Mouse (Mus musculus) liver, embryonic 15.5 days (tissue): Measurements from ENCODE around the gene Itpr1. TPM values are rescaled to one million over a fixed set of nuclear protein-coding genes. Genes with fewer than 3 reads are reported as not detected.

ENCODE experiments used
- ATAC-seq: fragments of 200-750 bp; cut with Nextera tagmentation; 2 replicates; pipeline ENCODE4 v1.8.0; 2017; ENCODE audit warnings: moderate number of reproducible peaks, mild to moderate bottlenecking, moderate library complexity; ENCODE audit not compliant: insufficient read depth
- H3K27ac ChIP-seq: fragments of 300-500 bp; sonication (generic); replicated peaks from 2 replicates; pipeline ENCODE4 v1.5.1; 2015; ENCODE audit warnings: mild to moderate bottlenecking, inconsistent platforms
- H3K27me3 ChIP-seq: fragments of 300-500 bp; sonication (generic); 2 replicates; pipeline ENCODE4 v1.6.1; 2015; ENCODE audit warnings: mild to moderate bottlenecking, inconsistent platforms
- H3K36me3 ChIP-seq: fragments of 300-500 bp; sonication (generic); replicated peaks from 2 replicates; pipeline ENCODE4 v1.6.1; 2015; ENCODE audit warnings: moderate library complexity, mild to moderate bottlenecking, inconsistent platforms
- H3K4me1 ChIP-seq: fragments of 300-500 bp; sonication (generic); replicated peaks from 2 replicates; pipeline ENCODE4 v1.6.1; 2015; ENCODE audit warnings: inconsistent platforms
- H3K4me2 ChIP-seq: fragments of 300-500 bp; sonication (generic); 2 replicates; pipeline ENCODE4 v1.6.1; 2015; ENCODE audit warnings: moderate library complexity, mild to moderate bottlenecking, inconsistent platforms
- H3K4me3 ChIP-seq: fragments of 300-500 bp; sonication (generic); replicated peaks from 2 replicates; pipeline ENCODE4 v1.5.1; 2015; ENCODE audit warnings: mild to moderate bottlenecking, inconsistent platforms
- H3K9ac ChIP-seq: fragments of 300-500 bp; sonication (generic); 2 replicates; pipeline ENCODE4 v1.6.1; 2015; ENCODE audit warnings: moderate library complexity, mild to moderate bottlenecking, inconsistent platforms
- H3K9me3 ChIP-seq: fragments of 300-500 bp; sonication (generic); replicated peaks from 2 replicates; pipeline ENCODE4 v1.6.1; 2016; ENCODE audit warnings: inconsistent platforms
- WGBS: fragments of 180-500 bp; shearing (Covaris S2); methylation state at CpG from one replicate; pipeline ENCODE4 v1.1.7; 2015; ENCODE audit warnings: mixed read lengths; ENCODE audit not compliant: insufficient replicate concordance; 5-methylcytosine and 5-hydroxymethylcytosine counted together
- polyA plus RNA-seq: library from polyadenylated mRNA; unstranded; fragments of >200 nt; fragmentation: Nextera tagmentation; extraction: Ambion mirVana; gene quantifications from 2 replicates; pipeline ENCODE4 v1.2.1, GENCODE M21; 2015

Gene Itpr1
- polyA plus RNA-seq, 1 experiment from 2014 or later = 2.1 TPM

- WGBS = 55% methylated on average over 5 of the region's 5 CpGs
- H3K36me3 ChIP-seq = no peaks in the 10 kb centered on the region
- no peak overlapping the region for H3K4me2 ChIP-seq
- peak; percentile 56 for ATAC-seq
- H3K27ac ChIP-seq = 0 out of 2 replicates have a peak overlapping the region, but pooled peaks have one; percentile 19
- no peak overlapping the region for H3K9ac ChIP-seq
- H3K9me3 ChIP-seq = no peaks in the 10 kb centered on the region
- peaks cover 10% of the 10 kb centered on the region for H3K4me1 ChIP-seq
- H3K27me3 ChIP-seq = no peaks in the 10 kb centered on the region
- H3K4me3 ChIP-seq = no peak overlapping the region
These were observed 290.8 kb downstream of the Itpr1 start for GRCm38 (mm10) chr6:108503651-108504050.

GRCm38 (mm10) chr6:108504717-108505116, 291.8 kb downstream of the Itpr1 start:
- no peak overlapping the region for H3K4me2 ChIP-seq
- no peaks in the 10 kb centered on the region for H3K27me3 ChIP-seq
- no peaks in the 10 kb centered on the region for H3K9me3 ChIP-seq
- ATAC-seq = no peak
- no peaks in the 10 kb centered on the region for H3K36me3 ChIP-seq
- WGBS = 63% methylated on average over 7 of the region's 7 CpGs
- no peak overlapping the region for H3K4me3 ChIP-seq
- H3K4me1 ChIP-seq = peaks cover 12% of the 10 kb centered on the region
- H3K9ac ChIP-seq = no peak overlapping the region
- no peak overlapping the region for H3K27ac ChIP-seq

DNA sequence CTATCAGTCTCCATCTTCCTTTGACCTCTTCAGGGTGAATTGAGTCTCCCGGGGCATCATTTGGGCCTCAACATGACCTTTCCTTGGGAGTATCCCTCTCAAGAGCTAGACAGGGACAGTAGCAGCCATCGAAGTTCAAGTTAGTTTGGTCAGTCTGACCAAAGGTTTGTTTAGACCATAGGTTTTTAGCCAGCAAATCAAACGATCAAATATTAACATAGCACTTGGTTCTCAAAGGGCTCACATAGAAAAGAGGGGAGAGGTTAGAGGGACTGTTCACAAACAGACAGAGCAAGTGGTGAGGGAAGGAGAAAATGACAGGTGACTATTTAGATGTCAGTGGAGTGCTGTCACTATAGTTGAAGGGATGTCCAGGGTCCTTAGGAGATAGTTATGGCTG, 293.3 kb downstream of the Itpr1 start:
- Histone ChIP-seq H3K4me3 (no peak overlapping the region), H3K4me1 (peaks cover 20% of the 10 kb centered on the region), H3K27me3 (no peaks in the 10 kb centered on the region), H3K9ac (no peak overlapping the region), H3K27ac (no peak overlapping the region), H3K36me3 (no peaks in the 10 kb centered on the region), H3K9me3 (no peaks in the 10 kb centered on the region), H3K4me2 (no peak overlapping the region)
- ATAC-seq = no peak
- 66% methylated on average over 3 of the region's 3 CpGs for WGBS

DNA sequence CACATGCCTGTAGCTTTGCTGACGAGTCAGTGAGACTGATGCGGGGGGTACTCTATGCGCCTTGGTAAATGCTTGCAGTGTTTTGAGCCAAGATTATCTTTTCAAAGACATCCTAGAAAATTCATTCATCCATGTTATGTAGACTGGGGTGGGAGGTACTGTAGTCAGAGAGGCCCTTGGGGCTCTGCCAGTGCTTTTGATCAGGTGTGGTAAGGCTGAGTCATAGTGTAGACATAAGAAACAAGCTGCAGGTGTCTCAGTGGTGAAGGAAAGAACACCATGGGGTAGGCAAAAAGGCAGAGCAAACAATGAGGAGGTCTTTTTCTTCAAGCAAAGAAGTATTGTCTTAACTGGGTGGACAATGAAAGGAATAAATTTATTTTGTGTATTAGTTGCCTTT, 294.4 kb downstream of the Itpr1 start:
- Histone ChIP-seq H3K4me2 (no peak overlapping the region), H3K4me1 (peaks cover 24% of the 10 kb centered on the region), H3K27me3 (no peaks in the 10 kb centered on the region), H3K4me3 (no peak overlapping the region), H3K9ac (no peak overlapping the region), H3K9me3 (no peaks in the 10 kb centered on the region), H3K36me3 (no peaks in the 10 kb centered on the region), H3K27ac (no peak overlapping the region)
- ATAC-seq = no peak
- 85% methylated on average over 3 of the region's 3 CpGs for WGBS

DNA sequence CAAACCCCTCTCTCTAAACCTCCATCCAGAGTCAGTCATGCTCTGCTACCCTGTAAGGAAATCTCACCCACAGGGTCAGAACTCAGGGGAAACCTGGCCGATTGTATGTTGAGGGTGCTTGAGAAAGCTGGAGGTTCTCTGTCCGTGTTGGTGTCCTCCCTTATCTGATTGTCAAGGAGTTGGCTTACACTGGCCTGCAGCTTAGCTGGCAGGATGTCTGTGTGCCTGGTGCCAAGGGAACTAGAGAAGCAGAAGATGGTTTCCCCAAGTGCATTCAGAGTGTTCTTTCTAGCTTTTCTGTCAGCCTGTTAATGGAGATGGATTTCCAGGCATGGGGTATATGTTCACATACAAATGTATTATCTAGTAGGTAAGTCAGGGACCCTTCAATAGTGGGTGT, 296.4 kb downstream of the Itpr1 start:
- no peak overlapping the region for H3K4me3 ChIP-seq
- H3K27ac ChIP-seq = no peak overlapping the region
- no peak for ATAC-seq

DNA sequence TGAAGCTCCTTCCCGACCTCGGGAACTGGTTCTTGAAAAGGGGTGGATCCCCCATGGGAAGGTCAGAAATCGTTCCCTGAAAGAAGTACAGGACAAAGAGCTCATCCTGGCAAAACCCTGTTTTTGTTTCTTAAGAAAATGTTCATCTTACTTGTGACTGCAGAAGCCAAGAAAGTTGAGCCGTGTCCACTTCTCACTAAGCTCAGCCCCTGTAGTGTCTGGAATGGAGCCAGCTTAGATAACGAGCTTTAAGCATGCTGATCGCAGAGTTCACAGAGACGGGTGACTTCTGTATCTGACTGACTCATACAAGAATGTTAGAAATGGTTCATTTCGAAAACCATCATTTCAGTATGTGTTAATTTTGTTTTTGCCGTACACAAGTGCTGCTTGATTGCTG, 297.2 kb downstream of the Itpr1 start:
- WGBS = 62% methylated on average over 9 of the region's 9 CpGs
- Histone ChIP-seq H3K9ac (no peak overlapping the region), H3K4me3 (no peak overlapping the region), H3K4me1 (peaks cover 24% of the 10 kb centered on the region), H3K36me3 (no peaks in the 10 kb centered on the region), H3K27me3 (no peaks in the 10 kb centered on the region), H3K4me2 (no peak overlapping the region), H3K27ac (no peak overlapping the region), H3K9me3 (no peaks in the 10 kb centered on the region)
- no peak for ATAC-seq

More for the DNA sequence above, 296.4 kb downstream of the Itpr1 start:
- no peaks in the 10 kb centered on the region for H3K27me3 ChIP-seq
- no peak overlapping the region for H3K4me2 ChIP-seq
- H3K4me1 ChIP-seq = peaks cover 24% of the 10 kb centered on the region
- no peaks in the 10 kb centered on the region for H3K9me3 ChIP-seq
- H3K36me3 ChIP-seq = no peaks in the 10 kb centered on the region
- H3K9ac ChIP-seq = no peak overlapping the region
- WGBS = 38% methylated on average over 2 of the region's 2 CpGs

DNA sequence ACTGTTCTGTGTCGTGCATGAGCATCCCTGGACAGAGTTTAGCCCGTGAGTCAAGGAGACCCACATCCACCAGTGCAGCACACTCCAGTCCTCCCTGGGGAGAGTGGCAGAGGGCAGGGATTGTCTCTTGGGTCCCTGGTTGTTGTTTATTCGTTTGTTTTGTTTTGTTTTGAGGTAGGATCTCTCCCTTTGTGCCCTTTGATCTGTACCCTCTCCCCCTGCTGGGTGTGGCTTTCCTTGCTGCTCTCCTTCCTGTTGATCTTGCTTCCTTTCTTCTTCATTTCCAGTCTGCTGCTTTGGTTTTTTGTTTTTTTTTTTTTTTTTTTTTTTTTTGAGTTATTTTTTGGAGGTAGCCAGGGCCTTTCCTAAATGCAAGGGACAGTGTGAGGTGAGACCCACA, 299.2 kb downstream of the Itpr1 start:
- H3K4me3 ChIP-seq = no peak overlapping the region
- WGBS = 47% methylated on average over 3 of the region's 3 CpGs
- no peaks in the 10 kb centered on the region for H3K27me3 ChIP-seq
- no peaks in the 10 kb centered on the region for H3K9me3 ChIP-seq
- no peak overlapping the region for H3K27ac ChIP-seq
- no peak overlapping the region for H3K9ac ChIP-seq
- peaks cover 25% of the 10 kb centered on the region for H3K4me1 ChIP-seq
- H3K4me2 ChIP-seq = no peak overlapping the region
- H3K36me3 ChIP-seq = no peaks in the 10 kb centered on the region
- ATAC-seq = no peak

- ATAC-seq = no peak
- H3K27me3 ChIP-seq = no peaks in the 10 kb centered on the region
- H3K27ac ChIP-seq = no peak overlapping the region
- H3K9me3 ChIP-seq = no peaks in the 10 kb centered on the region
- peaks cover 25% of the 10 kb centered on the region for H3K4me1 ChIP-seq
- no peak overlapping the region for H3K4me3 ChIP-seq
- no peaks in the 10 kb centered on the region for H3K36me3 ChIP-seq
- no peak overlapping the region for H3K9ac ChIP-seq
- WGBS = 68% methylated on average over 9 of the region's 9 CpGs
- no peak overlapping the region for H3K4me2 ChIP-seq
These were observed 300.1 kb downstream of the Itpr1 start for GRCm38 (mm10) chr6:108512994-108513393.

GRCm38 (mm10) chr6:108516248-108516647, 303.4 kb downstream of the Itpr1 start:
- Histone ChIP-seq H3K27ac (no peak overlapping the region), H3K4me1 (peaks cover 27% of the 10 kb centered on the region), H3K4me2 (no peak overlapping the region), H3K4me3 (no peak overlapping the region), H3K36me3 (no peaks in the 10 kb centered on the region), H3K9ac (no peak overlapping the region), H3K27me3 (no peaks in the 10 kb centered on the region), H3K9me3 (no peaks in the 10 kb centered on the region)
- ATAC-seq = no peak
- WGBS = 73% methylated on average over 1 of the region's 1 CpGs

DNA sequence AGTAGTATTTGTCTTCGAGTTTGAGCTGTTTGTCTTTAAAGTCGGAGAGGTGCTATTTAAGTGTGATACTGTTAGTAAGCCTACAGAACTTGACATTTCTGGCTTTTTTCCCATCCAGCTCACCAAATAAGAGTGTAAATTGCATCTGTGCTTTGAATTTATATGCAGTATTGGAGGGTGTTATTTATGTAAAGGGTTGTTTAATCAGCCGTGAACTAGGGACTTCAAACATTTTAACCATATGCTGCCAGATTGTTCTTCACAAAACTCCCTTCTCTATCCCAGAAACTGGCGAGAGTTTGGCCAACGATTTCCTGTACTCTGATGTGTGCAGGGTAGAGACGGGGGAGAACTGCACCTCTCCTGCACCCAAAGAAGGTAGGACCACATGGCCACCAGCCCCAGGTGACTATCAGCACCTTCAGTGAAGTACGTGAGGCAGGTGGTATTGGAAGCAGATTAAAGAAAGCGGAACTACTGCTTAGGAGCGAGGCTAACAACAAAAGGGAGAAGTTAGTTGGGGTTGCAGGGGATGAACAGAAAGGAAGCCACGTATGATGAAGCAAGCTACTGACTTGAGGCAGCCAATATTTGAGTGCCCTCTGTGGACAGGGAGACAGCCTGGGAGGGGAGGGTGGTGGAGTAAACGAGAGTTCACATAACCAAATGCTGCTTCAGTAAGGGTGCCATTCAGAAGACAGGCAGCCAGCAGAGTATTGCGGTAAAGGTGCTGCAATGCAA, 304.5 kb downstream of the Itpr1 start:
- Histone ChIP-seq H3K4me1 (peaks cover 23% of the 10 kb centered on the region), H3K9me3 (no peaks in the 10 kb centered on the region), H3K27me3 (no peaks in the 10 kb centered on the region), H3K4me3 (no peak overlapping the region), H3K27ac (no peak overlapping the region; the same call in 1 of the 2 replicates), H3K36me3 (no peaks in the 10 kb centered on the region), H3K4me2 (no peak overlapping the region), H3K9ac (no peak overlapping the region)
- ATAC-seq = no peak
- WGBS = 52% methylated on average over 12 of the region's 12 CpGs

DNA sequence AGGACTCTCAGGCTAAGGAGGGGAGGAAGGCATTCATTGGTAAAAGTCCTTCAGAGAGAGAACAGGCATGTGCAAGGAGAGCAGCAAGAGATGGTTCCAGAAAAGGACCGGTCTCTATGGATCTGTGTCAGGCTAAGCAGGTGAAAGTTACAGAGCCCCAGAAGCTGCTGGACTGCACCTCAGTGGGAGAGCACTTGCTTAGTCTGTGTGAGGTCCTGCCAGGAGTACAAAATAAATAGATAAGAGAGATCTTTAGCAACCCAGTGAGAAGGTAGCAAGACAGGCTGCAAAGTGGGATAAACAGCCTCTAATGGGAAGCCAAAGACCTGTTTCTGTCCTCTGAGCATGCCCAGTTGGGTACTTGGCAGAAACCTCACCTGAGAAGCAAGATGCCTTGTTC, 305.1 kb downstream of the Itpr1 start:
- WGBS = 82% methylated on average over 1 of the region's 1 CpGs

DNA sequence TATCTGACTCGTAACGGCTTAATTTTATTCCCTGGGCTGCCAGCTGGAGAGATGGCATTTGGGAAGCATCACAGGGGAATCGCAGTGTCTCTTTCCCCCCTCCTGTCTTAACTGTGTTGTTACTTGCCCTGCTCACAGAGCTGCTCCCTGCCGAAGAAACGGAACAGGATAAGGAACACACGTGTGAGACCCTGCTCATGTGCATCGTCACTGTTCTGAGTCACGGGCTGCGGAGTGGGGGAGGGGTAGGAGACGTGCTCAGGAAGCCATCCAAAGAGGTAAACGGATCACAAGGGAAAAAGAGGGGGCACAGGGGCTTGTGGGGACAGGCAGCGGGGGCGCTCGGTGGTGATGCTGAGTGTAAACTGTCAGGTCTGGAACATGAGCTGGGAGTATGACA, 305.7 kb downstream of the Itpr1 start:
- Histone ChIP-seq H3K27ac (no peak overlapping the region), H3K4me3 (no peak overlapping the region), H3K4me2 (no peak overlapping the region), H3K36me3 (no peaks in the 10 kb centered on the region), H3K9ac (no peak overlapping the region), H3K9me3 (no peaks in the 10 kb centered on the region), H3K4me1 (peaks cover 23% of the 10 kb centered on the region), H3K27me3 (no peaks in the 10 kb centered on the region)
- no peak for ATAC-seq
- 77% methylated on average over 14 of the region's 14 CpGs for WGBS

More for the DNA sequence above, 305.1 kb downstream of the Itpr1 start:
- H3K27ac ChIP-seq = no peak overlapping the region; the same call in 1 of the 2 replicates
- no peaks in the 10 kb centered on the region for H3K27me3 ChIP-seq
- H3K9ac ChIP-seq = no peak overlapping the region
- H3K4me2 ChIP-seq = no peak overlapping the region
- H3K9me3 ChIP-seq = no peaks in the 10 kb centered on the region
- peaks cover 23% of the 10 kb centered on the region for H3K4me1 ChIP-seq
- no peak for ATAC-seq
- no peak overlapping the region for H3K4me3 ChIP-seq
- H3K36me3 ChIP-seq = no peaks in the 10 kb centered on the region
